Mouse (Mus musculus) hindbrain, embryonic 12.5 days (tissue): ENCODE measurements at regions not wholly inside any gene's neighbourhood (a gene's known extent, or its start where the extent isn't known, plus 50 kb on each side); places are given as distances from the start of the nearest gene placed in this dataset.

Experiments used
- ATAC-seq: fragments of 200-750 bp; cut with Nextera tagmentation; 2 replicates; pipeline ENCODE4 v1.8.0; 2017; ENCODE audit warnings: moderate TSS enrichment; ENCODE audit not compliant: low FRiP score
- H3K27ac ChIP-seq: fragments of 300-500 bp; sonication (generic); 2 replicates; pipeline ENCODE4 v1.5.1; 2016; ENCODE audit warnings: mild to moderate bottlenecking
- H3K27me3 ChIP-seq: fragments of 300-500 bp; sonication (generic); 2 replicates; pipeline ENCODE4 v1.6.1; 2016; ENCODE audit warnings: mild to moderate bottlenecking
- H3K36me3 ChIP-seq: fragments of 300-500 bp; sonication (generic); 2 replicates; pipeline ENCODE4 v1.6.1; 2016; ENCODE audit warnings: mild to moderate bottlenecking
- H3K4me1 ChIP-seq: fragments of 300-500 bp; sonication (generic); 2 replicates; pipeline ENCODE4 v1.6.1; 2016
- H3K4me2 ChIP-seq: fragments of 300-500 bp; sonication (generic); replicated peaks from 2 replicates; pipeline ENCODE4 v1.6.1; 2016; ENCODE audit warnings: mild to moderate bottlenecking
- H3K4me3 ChIP-seq: fragments of 300-500 bp; sonication (generic); 2 replicates; pipeline ENCODE4 v1.5.1; 2016; ENCODE audit warnings: mild to moderate bottlenecking
- H3K9ac ChIP-seq: fragments of 300-500 bp; sonication (generic); 2 replicates; pipeline ENCODE4 v1.6.1; 2016; ENCODE audit warnings: mild to moderate bottlenecking, moderate library complexity
- H3K9me3 ChIP-seq: fragments of 300-500 bp; sonication (generic); replicated peaks from 2 replicates; pipeline ENCODE4 v1.6.1; 2016; ENCODE audit warnings: mild to moderate bottlenecking
- WGBS: fragments of 180-500 bp; shearing (Covaris S2); methylation state at CpG from one replicate; pipeline ENCODE4 v1.1.7; 2016; 5-methylcytosine and 5-hydroxymethylcytosine counted together

GRCm38 (mm10) chr14:89405011-89405712, 934.0 kb upstream of the Pcdh20 start:
- H3K36me3 ChIP-seq, result no peaks in the 10 kb centered on the region
- ATAC-seq, result peak; percentile 95
- H3K4me3 ChIP-seq, result no peak overlapping the region
- no peaks in the 10 kb centered on the region for H3K9me3 ChIP-seq
- H3K9ac ChIP-seq, result no peak overlapping the region
- H3K27ac ChIP-seq, result peak overlapping the region; percentile 71
- WGBS, result 70% methylated on average over 3 of the region's 3 CpGs
- no peak overlapping the region for H3K4me2 ChIP-seq
- no peaks in the 10 kb centered on the region for H3K27me3 ChIP-seq
- no peaks in the 10 kb centered on the region for H3K4me1 ChIP-seq

GRCm38 (mm10) chr14:89402568-89403339, 931.6 kb upstream of the Pcdh20 start:
- Histone ChIP-seq H3K4me2 (no peak overlapping the region), H3K27me3 (no peaks in the 10 kb centered on the region), H3K4me3 (no peak overlapping the region), H3K9me3 (no peaks in the 10 kb centered on the region), H3K27ac (no peak overlapping the region), H3K4me1 (no peaks in the 10 kb centered on the region), H3K9ac (no peak overlapping the region), H3K36me3 (no peaks in the 10 kb centered on the region)
- WGBS, result 54% methylated on average over 3 of the region's 3 CpGs
- ATAC-seq, result no peak

GRCm38 (mm10) chr14:89357050-89357749, 886.0 kb upstream of the Pcdh20 start:
- WGBS, result 61% methylated on average over 5 of the region's 5 CpGs
- H3K9ac ChIP-seq, result no peak overlapping the region
- peak overlapping the region; percentile 76 for H3K27ac ChIP-seq
- H3K4me3 ChIP-seq, result no peak overlapping the region
- no peaks in the 10 kb centered on the region for H3K4me1 ChIP-seq
- no peaks in the 10 kb centered on the region for H3K27me3 ChIP-seq
- peak; percentile 90 for ATAC-seq
- no peak overlapping the region for H3K4me2 ChIP-seq
- no peaks in the 10 kb centered on the region for H3K36me3 ChIP-seq
- no peaks in the 10 kb centered on the region for H3K9me3 ChIP-seq

- no peak; the same call in 1 of the 2 replicates for ATAC-seq
- Histone ChIP-seq H3K27ac (no peak overlapping the region), H3K4me1 (no peaks in the 10 kb centered on the region), H3K9me3 (no peaks in the 10 kb centered on the region), H3K4me2 (no peak overlapping the region), H3K36me3 (no peaks in the 10 kb centered on the region), H3K27me3 (no peaks in the 10 kb centered on the region), H3K9ac (no peak overlapping the region), H3K4me3 (no peak overlapping the region)
- WGBS, result 55% methylated on average over 4 of the region's 4 CpGs
Observed at GRCm38 (mm10) chr14:89347972-89348371, 876.8 kb upstream of the Pcdh20 start.

DNA sequence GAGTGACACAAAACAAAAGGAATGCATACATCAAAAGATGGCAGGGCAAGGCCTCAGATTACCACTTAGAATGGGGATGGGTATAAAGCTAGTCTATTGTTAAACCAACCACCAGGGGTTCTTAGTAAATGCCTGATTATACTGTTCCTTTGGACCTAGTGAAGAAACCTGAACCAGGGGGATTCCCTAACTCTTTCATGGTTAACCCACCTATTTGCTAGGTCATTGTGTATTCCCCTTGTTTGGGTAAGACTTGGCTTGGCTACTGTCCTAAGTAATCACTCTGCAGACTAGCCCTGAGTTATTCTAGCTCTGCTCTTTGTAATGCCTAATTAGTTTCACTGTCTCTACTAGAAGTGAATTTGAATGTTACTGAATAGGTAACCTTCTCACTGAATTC, 853.9 kb upstream of the Pcdh20 start:
- no peak overlapping the region for H3K4me3 ChIP-seq
- no peak overlapping the region for H3K27ac ChIP-seq
- H3K9me3 ChIP-seq, result no peaks in the 10 kb centered on the region
- ATAC-seq, result no peak
- no peaks in the 10 kb centered on the region for H3K27me3 ChIP-seq
- no peaks in the 10 kb centered on the region for H3K36me3 ChIP-seq
- H3K4me2 ChIP-seq, result no peak overlapping the region
- no peak overlapping the region for H3K9ac ChIP-seq
- no peaks in the 10 kb centered on the region for H3K4me1 ChIP-seq

- no peaks in the 10 kb centered on the region for H3K4me1 ChIP-seq
- ATAC-seq, result no peak
- H3K27me3 ChIP-seq, result no peaks in the 10 kb centered on the region
- H3K4me3 ChIP-seq, result no peak overlapping the region
- H3K4me2 ChIP-seq, result no peak overlapping the region
- no peak overlapping the region for H3K9ac ChIP-seq
- H3K9me3 ChIP-seq, result no peaks in the 10 kb centered on the region
- H3K36me3 ChIP-seq, result no peaks in the 10 kb centered on the region
- 100% methylated on average over 1 of the region's 1 CpGs for WGBS
- H3K27ac ChIP-seq, result no peak overlapping the region
Observed at GRCm38 (mm10) chr14:89308506-89308905, 837.3 kb upstream of the Pcdh20 start.
